Mouse (Mus musculus): Measurements from ENCODE around the gene Smlr1. TPM values are rescaled to one million over a fixed set of nuclear protein-coding genes. Genes with fewer than 3 reads are reported as not detected.

Smlr1 gene
- total and polyA plus RNA-seq, 2 experiments from 2014 or later, result 0.05 TPM; not detected in 1

DNA sequence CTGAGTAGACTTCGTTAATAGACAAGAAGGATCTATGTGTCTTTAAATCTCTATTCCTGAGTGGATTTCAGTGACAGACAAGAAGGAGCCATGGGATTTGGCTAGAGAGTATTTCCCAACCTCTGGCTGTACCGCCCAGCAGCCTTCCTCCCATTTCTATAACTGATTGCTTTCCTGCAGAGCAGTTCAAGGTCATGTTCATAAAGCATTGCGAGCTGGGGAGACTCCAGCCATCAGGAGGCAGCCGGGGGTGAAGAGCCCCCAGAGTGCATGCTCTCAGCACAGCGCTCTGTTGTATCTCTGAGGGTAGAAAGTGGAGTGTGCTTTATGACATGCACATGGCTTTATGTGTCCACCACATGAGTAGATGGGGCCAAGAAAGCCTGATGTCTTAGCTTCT, 53.3 kb downstream of the Smlr1 start:
- H3K4me2 ChIP-seq (ENCODE audit: low read depth, low read length, poor library complexity, severe bottlenecking), result no peak overlapping the region
- H3K27me3 ChIP-seq (ENCODE audit: insufficient read depth, low read length), result no peaks in the 10 kb centered on the region
- H3K4me3 ChIP-seq (ENCODE audit: low read depth, low read length), result no peak overlapping the region
- H3K4me1 ChIP-seq (ENCODE audit: insufficient read depth, low read length), result no peaks in the 10 kb centered on the region
- no peaks in the 10 kb centered on the region for H3K9me3 ChIP-seq (ENCODE audit: low read length)
- no peak for ATAC-seq (ENCODE audit: low FRiP score)
- no peak for TF ChIP-seq CTCF (IDR thresholded peaks at IDR 0.05)
- H3K9ac ChIP-seq (replicated peaks; ENCODE audit: low read length, poor library complexity, severe bottlenecking), result no peak overlapping the region
- no peak overlapping the region for H3K27ac ChIP-seq (ENCODE audit: low read depth, low read length)
- H3K36me3 ChIP-seq (ENCODE audit: insufficient read depth, low read length), result no peaks in the 10 kb centered on the region
- 76% methylated on average over 5 of the region's 5 CpGs for WGBS
- DNase-seq (ENCODE audit: low spot score), result no peak

DNA sequence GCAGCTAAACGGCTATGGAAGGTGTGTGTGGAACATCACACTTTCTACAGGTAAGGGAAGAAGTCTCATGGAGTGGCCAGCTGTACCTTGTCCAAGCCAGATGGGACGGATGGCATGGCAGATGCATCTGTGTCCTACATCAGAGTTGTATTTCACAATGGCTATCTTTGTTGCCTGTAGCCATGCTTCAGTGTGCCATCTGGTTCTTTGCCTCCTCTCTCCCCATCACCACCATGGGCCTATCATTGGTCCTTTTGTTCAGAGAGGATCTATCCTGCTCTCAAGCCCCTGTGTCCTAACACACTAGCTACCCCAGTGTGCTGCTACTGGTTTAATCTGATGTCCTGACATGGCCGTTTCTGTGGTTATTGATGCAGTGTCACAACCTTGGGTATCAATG, 56.4 kb downstream of the Smlr1 start:
- H3K4me1 ChIP-seq (ENCODE audit: insufficient read depth, low read length), result no peaks in the 10 kb centered on the region
- TF ChIP-seq CTCF (IDR thresholded peaks at IDR 0.05), result no peak
- no peak overlapping the region for H3K4me3 ChIP-seq (ENCODE audit: low read depth, low read length)
- no peak overlapping the region for H3K4me2 ChIP-seq (ENCODE audit: low read depth, low read length, poor library complexity, severe bottlenecking)
- no peak for DNase-seq (ENCODE audit: low spot score)
- no peak overlapping the region for H3K9ac ChIP-seq (replicated peaks; ENCODE audit: low read length, poor library complexity, severe bottlenecking)
- no peak overlapping the region for H3K27ac ChIP-seq (ENCODE audit: low read depth, low read length)
- no peak for ATAC-seq (ENCODE audit: low FRiP score)
- 93% methylated on average over 3 of the region's 3 CpGs for WGBS
- H3K27me3 ChIP-seq (ENCODE audit: insufficient read depth, low read length), result no peaks in the 10 kb centered on the region
- no peaks in the 10 kb centered on the region for H3K9me3 ChIP-seq (ENCODE audit: low read length)
- no peaks in the 10 kb centered on the region for H3K36me3 ChIP-seq (ENCODE audit: insufficient read depth, low read length)

Other genes with a start within 250 kb of the Smlr1 start
- gene Akap7, start 228.4 kb downstream of the Smlr1 start, total RNA-seq (2014; rRNA removed), result 81.3 and 95.7 TPM in 2 replicates
- gene Akap7, start 228.4 kb downstream of the Smlr1 start, polyA plus RNA-seq (2015; fragmentation: Nextera tagmentation; extraction: Ambion mirVana), result 70.5 and 73.2 TPM in 2 replicates
- gene Epb41l2, start 176.5 kb downstream of the Smlr1 start, total RNA-seq (2014; rRNA removed), result 51.7 and 58.9 TPM in 2 replicates
- 21.8 and 22.0 TPM in 2 replicates for gene Epb41l2, start 176.5 kb downstream of the Smlr1 start, polyA plus RNA-seq (2015; fragmentation: Nextera tagmentation; extraction: Ambion mirVana)

All from midbrain, postnatal 0 days (tissue).